Mouse (Mus musculus): ENCODE data around the gene Sfxn1. TPM values are rescaled to one million over a fixed set of nuclear protein-coding genes. Genes with fewer than 3 reads are reported as not detected.

The Sfxn1 gene
- polyA plus RNA-seq, 1 experiment from 2014 or later: 66.6 TPM

DNA sequence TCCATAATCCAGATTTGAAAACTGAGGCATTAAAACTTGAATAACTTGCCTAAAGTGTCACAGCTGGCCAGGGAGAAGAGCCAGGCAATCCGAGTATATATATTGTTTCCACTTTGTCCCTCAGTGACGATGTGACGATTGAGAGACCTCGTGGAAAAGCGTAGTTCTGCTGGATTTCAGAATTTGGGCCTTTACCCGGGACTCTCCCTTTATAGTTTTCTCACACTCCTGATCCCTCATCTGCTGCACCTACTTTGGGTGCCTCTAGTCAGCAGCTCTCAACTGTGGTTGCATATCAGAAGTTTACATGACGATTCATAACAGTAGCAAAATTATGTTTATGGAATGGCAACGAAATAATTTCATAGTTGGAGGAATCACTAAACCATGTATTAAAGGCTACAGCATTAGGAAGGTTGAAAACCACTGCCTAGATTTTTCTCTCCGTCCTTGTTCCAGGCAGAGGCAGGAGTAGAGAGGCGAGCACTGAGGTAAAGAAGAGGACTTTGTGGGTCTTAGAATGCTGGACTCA is 923 bp downstream of the Sfxn1 start:
- DNase-seq (ENCODE audit: low spot score) (no peak), ATAC-seq (ENCODE audit: insufficient number of reproducible peaks, low FRiP score, low TSS enrichment, low read depth) (no peak)
- H3K36me3 ChIP-seq (ENCODE audit: control insufficient read depth, insufficient read depth, low read length): no peaks in the 10 kb centered on the region
- no peak overlapping the region for H3K27ac ChIP-seq (replicated peaks; ENCODE audit: low read depth, low read length)
- WGBS: 34% methylated on average over 10 of the region's 10 CpGs
- H3K4me3 ChIP-seq (ENCODE audit: low read depth, low read length): peak overlapping the region; percentile 69
- peak overlapping the region; percentile 76 for H3K4me2 ChIP-seq (ENCODE audit: low read depth, severe bottlenecking)
- peak overlapping the region; percentile 84 for H3K9ac ChIP-seq (ENCODE audit: low read length)
- no peaks in the 10 kb centered on the region for H3K4me1 ChIP-seq (ENCODE audit: control insufficient read depth, insufficient read depth, low read length)
- H3K9me3 ChIP-seq (ENCODE audit: control insufficient read depth, low read length): no peaks in the 10 kb centered on the region
- no peaks in the 10 kb centered on the region for H3K27me3 ChIP-seq (ENCODE audit: control insufficient read depth, insufficient read depth, low read length)

GRCm38 (mm10) chr13:54073066-54073465 is 1.4 kb downstream of the Sfxn1 start:
- Histone ChIP-seq H3K9ac (ENCODE audit: low read length) (no peak overlapping the region), H3K4me2 (ENCODE audit: low read depth, severe bottlenecking) (peak overlapping the region; percentile 76), H3K27me3 (ENCODE audit: control insufficient read depth, insufficient read depth, low read length) (no peaks in the 10 kb centered on the region), H3K36me3 (ENCODE audit: control insufficient read depth, insufficient read depth, low read length) (no peaks in the 10 kb centered on the region), H3K27ac (replicated peaks; ENCODE audit: low read depth, low read length) (no peak overlapping the region), H3K4me3 (ENCODE audit: low read depth, low read length) (no peak overlapping the region), H3K4me1 (ENCODE audit: control insufficient read depth, insufficient read depth, low read length) (no peaks in the 10 kb centered on the region), H3K9me3 (ENCODE audit: control insufficient read depth, low read length) (no peaks in the 10 kb centered on the region)
- ATAC-seq (ENCODE audit: insufficient number of reproducible peaks, low FRiP score, low TSS enrichment, low read depth) (no peak), DNase-seq (ENCODE audit: low spot score) (no peak)
- WGBS: 38% methylated on average over 1 of the region's 1 CpGs

DNA sequence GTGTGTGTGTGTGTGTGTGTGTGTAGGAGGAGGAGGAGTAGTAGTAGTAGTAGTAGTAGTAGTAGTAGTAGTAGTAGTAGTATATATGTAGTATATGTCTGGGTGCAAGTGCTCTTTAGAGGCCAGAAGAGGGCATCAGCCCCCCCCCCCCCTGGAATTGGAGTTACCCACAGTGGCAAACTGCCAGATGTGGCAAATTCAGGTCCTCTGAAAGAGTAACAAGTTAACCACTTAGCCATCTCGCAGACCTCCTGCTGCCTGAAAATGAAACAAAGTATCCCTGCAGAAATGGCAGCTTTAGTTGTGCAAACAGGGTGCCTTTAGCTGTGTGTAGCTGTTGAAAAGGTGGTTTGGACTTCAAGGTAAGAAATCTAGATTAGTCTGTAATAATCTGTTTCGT is 1.8 kb downstream of the Sfxn1 start:
- Histone ChIP-seq H3K4me3 (ENCODE audit: low read depth, low read length) (no peak overlapping the region), H3K27ac (replicated peaks; ENCODE audit: low read depth, low read length) (no peak overlapping the region), H3K9me3 (ENCODE audit: control insufficient read depth, low read length) (no peaks in the 10 kb centered on the region), H3K4me1 (ENCODE audit: control insufficient read depth, insufficient read depth, low read length) (no peaks in the 10 kb centered on the region), H3K36me3 (ENCODE audit: control insufficient read depth, insufficient read depth, low read length) (no peaks in the 10 kb centered on the region), H3K4me2 (ENCODE audit: low read depth, severe bottlenecking) (no peak overlapping the region), H3K9ac (ENCODE audit: low read length) (no peak overlapping the region), H3K27me3 (ENCODE audit: control insufficient read depth, insufficient read depth, low read length) (no peaks in the 10 kb centered on the region)
- WGBS: 72% methylated on average over 2 of the region's 2 CpGs
- no peak for ATAC-seq (ENCODE audit: insufficient number of reproducible peaks, low FRiP score, low TSS enrichment, low read depth)
- DNase-seq (ENCODE audit: low spot score): no peak

DNA sequence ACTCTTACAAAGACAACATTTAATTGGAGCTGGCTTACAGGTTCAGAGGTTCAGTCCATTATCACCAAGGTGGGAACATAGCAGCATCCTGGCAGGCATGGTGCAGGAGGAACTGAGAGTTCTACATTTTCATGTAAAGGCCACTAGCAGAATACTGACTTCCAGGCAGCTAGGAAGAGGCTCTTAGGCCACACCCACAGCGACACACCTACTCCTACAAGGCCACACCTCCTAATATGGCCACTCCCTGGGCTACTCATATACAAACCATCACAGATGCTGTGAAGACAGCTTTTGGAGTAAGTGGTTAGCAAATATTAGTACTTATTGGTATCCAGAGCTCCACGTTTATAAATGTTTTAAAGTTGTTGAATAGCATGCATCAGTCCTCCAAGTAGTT is 3.7 kb downstream of the Sfxn1 start:
- H3K4me1 ChIP-seq (ENCODE audit: control insufficient read depth, insufficient read depth, low read length): 0 out of 2 replicates have a peak, but pooled peaks cover 2% of the 10 kb centered on the region
- ATAC-seq (ENCODE audit: insufficient number of reproducible peaks, low FRiP score, low TSS enrichment, low read depth) (no peak), DNase-seq (ENCODE audit: low spot score) (no peak)
- no peaks in the 10 kb centered on the region for H3K9me3 ChIP-seq (ENCODE audit: control insufficient read depth, low read length)
- no peak overlapping the region for H3K27ac ChIP-seq (replicated peaks; ENCODE audit: low read depth, low read length)
- H3K27me3 ChIP-seq (ENCODE audit: control insufficient read depth, insufficient read depth, low read length): no peaks in the 10 kb centered on the region
- WGBS: 89% methylated on average over 2 of the region's 2 CpGs
- H3K36me3 ChIP-seq (ENCODE audit: control insufficient read depth, insufficient read depth, low read length): no peaks in the 10 kb centered on the region
- no peak overlapping the region for H3K4me3 ChIP-seq (ENCODE audit: low read depth, low read length)
- no peak overlapping the region for H3K9ac ChIP-seq (ENCODE audit: low read length)
- no peak overlapping the region for H3K4me2 ChIP-seq (ENCODE audit: low read depth, severe bottlenecking)

GRCm38 (mm10) chr13:54076051-54076450 is 4.4 kb downstream of the Sfxn1 start:
- Histone ChIP-seq H3K27ac (replicated peaks; ENCODE audit: low read depth, low read length) (no peak overlapping the region), H3K9ac (ENCODE audit: low read length) (no peak overlapping the region), H3K9me3 (ENCODE audit: control insufficient read depth, low read length) (no peaks in the 10 kb centered on the region), H3K4me1 (ENCODE audit: control insufficient read depth, insufficient read depth, low read length) (0 out of 2 replicates have a peak, but pooled peaks cover 2% of the 10 kb centered on the region), H3K4me3 (ENCODE audit: low read depth, low read length) (no peak overlapping the region), H3K4me2 (ENCODE audit: low read depth, severe bottlenecking) (no peak overlapping the region), H3K27me3 (ENCODE audit: control insufficient read depth, insufficient read depth, low read length) (no peaks in the 10 kb centered on the region), H3K36me3 (ENCODE audit: control insufficient read depth, insufficient read depth, low read length) (no peaks in the 10 kb centered on the region)
- DNase-seq (ENCODE audit: low spot score) (no peak), ATAC-seq (ENCODE audit: insufficient number of reproducible peaks, low FRiP score, low TSS enrichment, low read depth) (no peak)
- 93% methylated on average over 6 of the region's 6 CpGs for WGBS

DNA sequence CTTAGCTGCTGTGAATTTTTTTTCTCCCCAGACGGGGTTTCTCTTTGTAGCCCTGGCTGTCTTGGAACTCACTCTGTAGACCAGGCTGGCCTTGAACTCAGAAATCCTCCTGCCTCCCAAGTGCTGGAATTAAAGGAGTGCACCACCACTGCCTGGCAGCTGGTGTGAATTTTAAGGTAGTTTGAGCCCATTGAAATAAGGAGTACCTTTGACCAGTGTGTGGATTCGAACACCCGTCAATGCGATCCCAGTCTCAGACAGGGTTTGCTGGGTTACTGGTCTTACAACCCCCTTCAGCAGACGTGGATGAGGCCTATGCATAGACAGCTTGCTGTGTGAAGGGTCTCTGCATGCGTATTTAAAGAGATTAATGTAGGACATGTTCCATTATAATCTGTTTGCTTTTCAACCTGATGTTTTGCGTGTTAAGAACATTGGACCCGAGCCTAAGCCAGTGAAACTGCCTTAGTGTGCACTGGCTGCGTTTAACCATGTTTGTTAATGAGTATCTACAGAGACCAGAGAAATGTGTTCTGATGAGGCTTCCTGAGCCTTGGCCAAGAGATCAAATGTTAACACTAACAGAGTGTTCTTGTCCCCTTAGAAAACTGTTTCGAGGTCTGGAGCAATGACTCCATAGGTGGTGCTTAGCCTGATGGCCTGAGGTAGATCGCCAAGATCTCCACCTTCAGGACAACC is 5.2 kb downstream of the Sfxn1 start:
- WGBS: 90% methylated on average over 11 of the region's 11 CpGs
- DNase-seq (ENCODE audit: low spot score) (no peak), ATAC-seq (ENCODE audit: insufficient number of reproducible peaks, low FRiP score, low TSS enrichment, low read depth) (no peak)
- no peak overlapping the region for H3K4me2 ChIP-seq (ENCODE audit: low read depth, severe bottlenecking)
- H3K9ac ChIP-seq (ENCODE audit: low read length): no peak overlapping the region
- no peak overlapping the region for H3K27ac ChIP-seq (replicated peaks; ENCODE audit: low read depth, low read length)
- H3K36me3 ChIP-seq (ENCODE audit: control insufficient read depth, insufficient read depth, low read length): no peaks in the 10 kb centered on the region
- 0 out of 2 replicates have a peak, but pooled peaks cover 2% of the 10 kb centered on the region for H3K4me1 ChIP-seq (ENCODE audit: control insufficient read depth, insufficient read depth, low read length)
- no peaks in the 10 kb centered on the region for H3K27me3 ChIP-seq (ENCODE audit: control insufficient read depth, insufficient read depth, low read length)
- no peak overlapping the region for H3K4me3 ChIP-seq (ENCODE audit: low read depth, low read length)
- H3K9me3 ChIP-seq (ENCODE audit: control insufficient read depth, low read length): no peaks in the 10 kb centered on the region

DNA sequence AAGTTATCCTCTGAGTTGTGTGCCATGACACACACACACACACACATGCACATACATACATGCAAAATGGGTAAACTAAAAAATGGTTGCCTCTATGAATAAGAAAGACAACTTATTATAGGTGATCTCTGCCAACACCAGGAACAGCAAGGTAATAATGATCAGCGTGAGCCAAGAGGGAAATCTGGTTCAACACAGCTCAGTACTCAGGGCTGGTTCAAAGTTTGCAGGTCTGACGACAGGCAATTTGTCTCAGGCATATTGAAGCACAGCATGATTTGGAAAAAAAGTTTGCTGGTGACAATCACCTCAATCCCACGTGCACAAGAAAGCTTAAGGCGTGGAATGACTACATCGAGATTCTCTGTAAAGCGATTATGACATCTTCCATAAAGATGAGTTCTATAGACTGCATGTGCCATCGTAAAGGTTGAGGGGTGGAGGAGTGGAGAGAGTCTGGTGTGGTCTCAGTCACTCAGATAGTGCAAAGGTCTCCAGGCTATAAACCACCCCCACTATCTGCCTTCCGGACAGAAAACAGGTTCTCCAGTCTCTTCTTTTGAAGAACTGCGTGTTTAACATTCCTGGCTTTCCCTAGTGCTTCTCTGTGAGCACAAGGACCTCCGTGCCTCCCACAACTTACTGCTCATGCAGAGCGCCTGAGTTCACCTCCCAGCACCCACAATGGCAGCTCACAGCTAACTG is 6.0 kb downstream of the Sfxn1 start:
- 66% methylated on average over 11 of the region's 11 CpGs for WGBS
- H3K4me3 ChIP-seq (ENCODE audit: low read depth, low read length): no peak overlapping the region
- H3K9me3 ChIP-seq (ENCODE audit: control insufficient read depth, low read length): no peaks in the 10 kb centered on the region
- H3K4me1 ChIP-seq (ENCODE audit: control insufficient read depth, insufficient read depth, low read length): 0 out of 2 replicates have a peak, but pooled peaks cover 2% of the 10 kb centered on the region
- H3K36me3 ChIP-seq (ENCODE audit: control insufficient read depth, insufficient read depth, low read length): no peaks in the 10 kb centered on the region
- DNase-seq (ENCODE audit: low spot score) (no peak), ATAC-seq (ENCODE audit: insufficient number of reproducible peaks, low FRiP score, low TSS enrichment, low read depth) (no peak)
- no peaks in the 10 kb centered on the region for H3K27me3 ChIP-seq (ENCODE audit: control insufficient read depth, insufficient read depth, low read length)
- no peak overlapping the region for H3K27ac ChIP-seq (replicated peaks; ENCODE audit: low read depth, low read length)
- H3K9ac ChIP-seq (ENCODE audit: low read length): no peak overlapping the region
- H3K4me2 ChIP-seq (ENCODE audit: low read depth, severe bottlenecking): no peak overlapping the region

- Histone ChIP-seq H3K27me3 (ENCODE audit: control insufficient read depth, insufficient read depth, low read length) (no peaks in the 10 kb centered on the region), H3K4me3 (ENCODE audit: low read depth, low read length) (no peak overlapping the region), H3K9me3 (ENCODE audit: control insufficient read depth, low read length) (no peaks in the 10 kb centered on the region), H3K4me2 (ENCODE audit: low read depth, severe bottlenecking) (no peak overlapping the region), H3K9ac (ENCODE audit: low read length) (no peak overlapping the region), H3K27ac (replicated peaks; ENCODE audit: low read depth, low read length) (no peak overlapping the region), H3K36me3 (ENCODE audit: control insufficient read depth, insufficient read depth, low read length) (no peaks in the 10 kb centered on the region), H3K4me1 (ENCODE audit: control insufficient read depth, insufficient read depth, low read length) (0 out of 2 replicates have a peak, but pooled peaks cover 2% of the 10 kb centered on the region)
- ATAC-seq (ENCODE audit: insufficient number of reproducible peaks, low FRiP score, low TSS enrichment, low read depth) (no peak), DNase-seq (ENCODE audit: low spot score) (no peak)
- 78% methylated on average over 12 of the region's 12 CpGs for WGBS
Observed at GRCm38 (mm10) chr13:54079782-54080759, 8.4 kb downstream of the Sfxn1 start.

Data from limb, embryonic 11.5 days (tissue).